Mouse (Mus musculus): ENCODE results near the gene Slc37a1.
"Not testable (repeated sequence)": the region's sequence is repeated elsewhere in the genome, so short reads cannot be mapped to it uniquely, and the experiment has no call there.

Gene Slc37a1

GRCm38 (mm10) chr17:31344816-31345215 lies 58.2 kb downstream of the Slc37a1 start:
- in situ Hi-C loops (cut with MboI, MseI) = loop anchor here in 1 of 2 experiments (5.0 kb wide), 1 partner anchor 88 kb away; no protein-coding TSS in a partner anchor

DNA sequence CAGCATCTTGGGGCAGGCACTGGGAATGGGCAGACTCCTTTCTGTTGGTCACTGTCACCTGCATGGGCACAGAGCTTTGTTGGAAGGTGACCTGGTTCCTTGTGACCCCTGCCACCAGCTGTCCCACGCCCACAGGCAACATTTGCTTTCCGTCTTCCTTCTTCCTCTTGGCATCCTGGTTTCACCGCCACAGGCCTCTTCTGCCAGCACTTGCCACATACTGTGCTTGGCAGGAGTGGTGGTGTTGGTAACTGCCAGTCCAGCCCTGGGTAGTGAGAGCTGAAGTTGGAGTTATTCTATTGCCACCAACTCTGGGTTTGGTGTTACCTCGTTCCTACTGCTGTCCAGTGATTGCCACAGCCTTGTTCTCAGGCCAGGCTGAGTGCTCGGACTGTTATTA lies 61.5 kb downstream of the Slc37a1 start:
- in situ Hi-C loops (cut with MboI, MseI) = no loop called here

- in situ Hi-C loops (cut with MboI, MseI) = no loop called here
Observed at GRCm38 (mm10) chr17:31349388-31349787, 62.8 kb downstream of the Slc37a1 start.

GRCm38 (mm10) chr17:31351984-31352383 lies 65.4 kb downstream of the Slc37a1 start:
- in situ Hi-C loops (cut with MboI, MseI) = no loop called here

GRCm38 (mm10) chr17:31353255-31353654 lies 66.7 kb downstream of the Slc37a1 start:
- in situ Hi-C loops (cut with MboI, MseI) = no loop called here

DNA sequence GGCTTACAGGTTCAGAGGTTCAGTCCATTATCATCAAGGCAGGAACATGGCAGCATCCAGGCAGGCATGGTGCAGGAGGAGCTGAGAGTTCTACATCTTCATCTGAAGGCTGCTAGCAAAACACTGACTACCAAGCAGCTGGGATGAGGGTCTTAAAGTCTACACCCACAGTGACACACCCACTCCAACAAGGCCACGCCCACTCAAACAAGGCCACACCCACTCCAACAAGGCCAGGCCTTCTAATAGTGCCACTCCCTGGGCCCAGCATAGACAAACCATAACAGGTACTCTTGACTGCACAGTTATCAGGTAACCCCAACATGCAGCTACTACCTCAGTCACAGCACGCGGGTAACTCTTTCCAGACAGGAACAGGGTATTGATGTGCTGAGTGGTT lies 68.1 kb downstream of the Slc37a1 start:
- in situ Hi-C loops (cut with MboI, MseI) = not testable (repeated sequence)

DNA sequence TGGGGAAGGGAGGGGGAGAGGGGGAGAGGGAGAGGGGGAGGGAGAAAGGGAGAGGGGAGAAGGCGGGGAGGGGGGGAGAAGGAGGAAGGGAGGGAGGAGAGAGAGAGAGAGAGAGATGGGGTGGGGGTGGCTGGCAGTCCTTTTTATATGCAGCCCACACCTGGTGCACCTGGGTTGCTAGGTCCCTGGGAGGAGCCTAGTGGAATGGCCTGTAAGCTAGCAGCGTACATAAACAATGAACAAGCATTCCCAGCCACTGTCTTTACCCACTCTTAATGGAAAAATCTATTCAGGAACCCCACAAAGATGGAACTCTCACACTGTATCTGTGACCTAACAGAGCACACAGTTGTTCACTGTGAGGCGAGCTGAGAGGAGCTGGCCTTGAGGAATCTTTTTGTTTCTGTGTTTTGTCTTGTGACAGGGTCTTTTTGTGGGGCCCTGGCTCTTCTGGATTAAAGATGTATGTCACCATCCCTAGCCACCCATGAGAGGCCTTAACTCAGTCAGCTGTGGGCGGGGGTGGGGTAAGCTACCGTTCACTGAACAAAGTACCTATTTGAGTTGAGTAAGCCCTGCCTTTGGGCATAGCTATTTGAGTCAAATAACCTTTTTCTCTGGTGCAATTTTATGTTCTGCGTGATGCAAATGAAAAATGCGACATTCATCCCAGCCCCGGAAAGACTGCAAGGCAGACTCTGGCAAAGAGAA lies 69.4 kb downstream of the Slc37a1 start:
- in situ Hi-C loops (cut with MboI, MseI) = no loop called here

DNA sequence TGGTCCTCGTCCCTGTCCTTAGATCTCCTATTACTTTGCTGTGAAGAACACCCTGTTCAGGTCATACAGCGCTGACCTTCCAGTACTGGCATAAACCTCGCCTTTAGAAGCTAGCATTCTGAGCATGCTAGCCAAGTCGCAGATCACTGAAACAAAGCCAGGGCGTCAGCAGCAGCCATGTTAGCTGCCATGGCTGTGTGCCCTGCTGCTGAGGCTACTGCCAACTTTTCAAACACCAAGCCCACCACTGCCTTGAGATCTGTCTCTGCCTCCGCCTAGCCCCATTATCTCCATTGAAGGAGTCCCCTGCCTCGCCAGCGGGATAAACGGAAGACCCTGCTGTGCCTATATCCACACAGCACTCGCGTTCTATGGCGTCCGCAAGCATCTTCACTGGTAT lies 74.0 kb downstream of the Slc37a1 start:
- in situ Hi-C loops (cut with MboI, MseI) = loop anchor here in 1 of 2 experiments (5.0 to 10.0 kb wide), 2 partner anchors 67 to 114 kb away; no protein-coding TSS in a partner anchor

- in situ Hi-C loops (cut with MboI, MseI) = loop anchor here in 1 of 2 experiments (10.0 kb wide), 1 partner anchor 109 kb away; no protein-coding TSS in a partner anchor
Observed at GRCm38 (mm10) chr17:31365586-31366166, 79.1 kb downstream of the Slc37a1 start.

DNA sequence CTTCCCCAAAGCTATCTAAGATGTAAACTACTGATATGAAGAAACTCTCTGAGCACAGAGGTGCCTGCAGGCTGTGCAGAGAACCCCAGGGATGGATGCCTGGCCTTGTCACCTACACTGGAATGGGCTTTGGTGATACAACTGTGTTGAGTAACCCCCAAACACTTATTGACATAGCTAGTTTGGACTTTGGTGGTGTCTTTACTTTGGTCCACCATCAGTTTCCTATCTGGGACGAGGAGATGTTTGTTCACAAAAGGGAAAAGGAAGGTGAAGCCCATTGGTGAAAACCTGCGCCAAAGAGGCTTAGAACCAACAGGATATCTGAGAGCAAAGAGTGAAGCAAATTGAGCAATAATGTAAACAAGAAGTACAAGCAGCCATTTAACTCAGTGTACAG lies 83.6 kb downstream of the Slc37a1 start:
- in situ Hi-C loops (cut with MboI, MseI) = no loop called here

GRCm38 (mm10) chr17:31370931-31371330 lies 84.3 kb downstream of the Slc37a1 start:
- in situ Hi-C loops (cut with MboI, MseI) = no loop called here

DNA sequence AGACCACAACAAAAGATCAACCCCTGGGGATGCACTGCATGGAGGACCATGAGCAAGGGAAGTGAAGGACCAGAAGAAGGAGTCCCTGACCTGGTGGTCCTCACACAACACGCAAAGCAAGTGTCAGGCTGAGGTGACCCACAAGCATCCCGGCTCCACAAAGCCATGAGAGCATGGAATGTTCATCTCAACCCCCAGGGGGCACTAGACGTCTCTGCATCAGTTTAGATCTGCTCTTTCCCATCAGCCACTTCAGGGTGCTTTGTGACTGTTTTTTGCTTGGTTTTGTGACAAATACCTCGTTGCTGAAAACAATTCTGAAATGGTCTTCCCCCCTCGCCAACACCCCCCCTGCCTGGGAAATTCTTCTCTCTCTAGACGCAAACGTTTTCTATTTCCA lies 91.4 kb downstream of the Slc37a1 start:
- in situ Hi-C loops (cut with MboI, MseI) = loop anchor here in 1 of 2 experiments (5.0 kb wide), 1 partner anchor 114 kb away; no protein-coding TSS in a partner anchor

- in situ Hi-C loops (cut with MboI, MseI) = loop anchor here in 1 of 2 experiments (5.0 kb wide), 1 partner anchor 114 kb away; no protein-coding TSS in a partner anchor
Observed at GRCm38 (mm10) chr17:31378361-31378761, 91.8 kb downstream of the Slc37a1 start.

DNA sequence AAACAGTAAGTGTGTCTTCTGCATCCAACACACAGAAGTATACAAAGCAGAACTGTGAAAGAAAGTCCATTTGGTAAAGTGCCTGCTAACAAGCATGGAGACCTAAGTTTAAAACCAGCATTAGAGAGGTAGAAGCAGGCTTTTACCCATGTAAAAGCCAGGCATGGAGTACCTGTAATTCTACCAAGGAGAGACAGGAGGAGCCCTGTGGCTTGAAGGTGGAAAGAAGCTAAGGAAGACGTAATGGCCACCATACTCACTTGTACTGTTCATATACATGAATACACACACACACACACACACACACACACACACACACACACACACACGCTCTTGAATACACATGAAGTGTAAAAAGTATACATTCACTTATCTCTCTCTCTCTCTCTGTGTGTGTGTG lies 92.5 kb downstream of the Slc37a1 start:
- in situ Hi-C loops (cut with MboI, MseI) = loop anchor here in 1 of 2 experiments (5.0 kb wide), 1 partner anchor 113 kb away; no protein-coding TSS in a partner anchor

- in situ Hi-C loops (cut with MboI, MseI) = loop anchor here in 1 of 2 experiments (5.0 kb wide), 1 partner anchor 112 kb away; no protein-coding TSS in a partner anchor
Observed at GRCm38 (mm10) chr17:31379863-31380262, 93.3 kb downstream of the Slc37a1 start.

DNA sequence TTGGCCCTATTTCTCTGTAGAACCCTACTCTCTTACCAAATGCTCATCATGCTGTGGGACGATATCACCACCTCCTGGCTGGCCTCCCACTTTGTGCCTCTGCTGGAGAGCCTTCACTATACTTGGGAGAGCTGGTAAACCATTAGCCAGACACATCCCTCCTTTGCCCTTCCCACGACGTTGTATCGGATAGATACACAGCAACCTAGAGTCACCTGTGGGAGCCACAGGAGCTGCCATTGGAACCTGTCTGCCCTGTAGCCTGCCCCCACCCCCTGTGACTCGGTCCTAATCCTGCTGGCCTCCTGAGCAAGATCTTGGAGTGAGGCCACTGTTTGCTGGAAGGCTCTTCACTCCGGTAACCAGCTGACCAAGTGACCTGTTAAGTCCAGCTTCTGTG lies 96.7 kb downstream of the Slc37a1 start:
- in situ Hi-C loops (cut with MboI, MseI) = no loop called here

GRCm38 (mm10) chr17:31384968-31385627 lies 98.5 kb downstream of the Slc37a1 start:
- in situ Hi-C loops (cut with MboI, MseI) = no loop called here

DNA sequence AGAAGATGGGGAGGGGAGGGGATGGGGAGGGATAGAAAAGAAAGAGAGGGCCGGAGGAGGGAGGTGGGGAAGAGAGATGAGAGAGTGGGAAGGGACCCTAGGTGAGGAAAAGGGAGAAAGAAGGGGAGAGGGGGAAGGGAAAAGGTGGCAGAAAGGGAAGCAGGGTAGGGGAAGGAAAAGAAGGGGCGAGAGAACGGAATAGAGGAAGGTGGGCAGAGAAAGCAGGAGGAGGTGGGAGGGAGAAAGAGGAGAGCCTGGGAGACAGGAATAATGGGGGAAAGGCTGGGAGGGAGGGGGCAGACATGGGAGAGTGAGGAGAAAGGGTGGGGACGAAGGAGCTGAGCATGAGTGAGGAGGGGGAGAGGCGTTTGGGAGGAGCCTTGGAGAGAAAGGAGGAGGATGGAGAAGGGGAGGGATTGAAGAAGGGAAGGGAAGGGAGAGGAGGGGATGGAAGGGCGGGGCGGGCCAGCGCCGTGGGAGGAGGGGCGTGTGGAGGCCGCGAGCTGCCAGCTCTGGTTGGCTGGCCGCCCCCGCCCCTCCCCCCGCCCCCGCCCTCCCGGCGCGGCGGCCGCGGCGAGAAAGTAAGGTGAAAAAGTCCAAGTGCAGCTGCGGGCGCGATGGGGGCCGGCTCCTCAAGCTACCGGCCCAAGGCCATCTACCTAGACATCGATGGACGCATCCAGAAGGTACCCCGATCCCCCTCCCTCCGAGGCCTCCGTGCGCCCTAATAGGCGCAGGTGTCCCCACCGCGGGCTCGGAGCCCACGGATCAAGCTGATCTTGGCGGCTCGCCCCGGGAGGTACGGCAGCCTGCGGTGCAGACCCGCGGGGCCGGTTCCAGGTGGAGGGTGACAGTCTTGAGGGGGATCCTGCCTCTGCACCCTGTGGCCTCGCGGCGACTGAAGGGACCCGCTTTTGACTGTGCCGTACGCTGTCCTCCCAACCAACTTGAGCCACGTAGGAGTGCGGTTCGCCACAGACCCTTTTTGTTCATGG lies 99.4 kb downstream of the Slc37a1 start, which contains the start of gene Pde9a:
Gene Pde9a (plus strand): TSS at position 540 of the 995 bp plus-strand sequence.
- in situ Hi-C loops (cut with MboI, MseI) = no loop called here

DNA sequence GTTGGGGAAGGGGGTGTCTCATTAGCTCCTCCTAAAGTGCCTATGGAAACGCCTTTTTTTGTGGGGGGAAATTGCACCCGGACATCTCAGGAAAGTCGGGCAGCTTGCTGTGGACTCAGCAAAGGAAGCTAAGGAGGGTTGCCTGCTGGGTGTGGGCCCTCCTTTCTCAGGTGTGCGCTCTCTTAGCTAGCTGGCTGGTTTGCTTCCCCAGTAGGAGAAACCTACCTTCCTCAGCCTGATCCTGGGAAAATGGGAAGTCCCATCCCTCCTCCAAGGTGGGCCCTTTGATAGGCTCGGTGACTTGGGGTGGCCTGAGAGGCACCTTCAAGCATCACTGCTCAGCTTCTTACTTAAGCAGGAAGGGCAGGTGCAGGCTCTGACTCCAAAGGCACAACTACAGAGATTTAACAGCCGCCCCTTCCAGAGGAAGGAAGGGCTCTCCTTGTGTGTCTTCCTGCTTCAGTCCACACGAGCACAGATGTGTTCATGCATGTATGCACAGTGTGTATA lies 100.2 kb downstream of the Slc37a1 start:
- in situ Hi-C loops (cut with MboI, MseI) = no loop called here

DNA sequence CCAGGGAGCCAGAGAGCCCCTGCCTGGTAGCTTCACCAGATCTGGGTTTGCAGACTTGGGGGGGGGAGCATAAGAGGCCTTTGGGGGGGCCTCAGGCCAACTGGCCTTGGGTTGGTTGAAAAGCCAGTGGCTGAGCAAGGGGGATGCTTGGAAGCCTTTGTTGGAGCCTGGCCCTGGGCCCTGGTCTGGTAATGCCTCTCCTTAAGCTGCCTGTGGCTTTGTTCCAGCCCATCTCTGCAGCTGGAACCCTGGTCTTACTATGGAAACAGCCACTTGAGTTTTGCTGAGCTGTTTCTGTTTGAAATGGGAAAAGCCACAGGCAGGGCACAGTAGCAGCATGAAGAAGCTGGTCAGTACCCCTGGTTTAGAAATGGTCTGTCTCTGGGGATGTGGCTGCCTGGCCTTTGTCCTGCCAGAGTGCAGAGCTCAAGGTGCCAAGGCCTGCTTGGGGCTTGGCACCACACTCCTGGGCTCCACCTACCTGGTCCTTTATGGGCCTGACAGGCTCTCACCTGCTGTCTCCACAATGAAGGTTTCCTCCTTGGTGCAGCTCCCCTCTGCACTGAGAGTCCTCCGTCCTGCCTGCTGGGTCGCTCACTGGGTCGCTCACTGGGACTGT lies 102.9 kb downstream of the Slc37a1 start:
- in situ Hi-C loops (cut with MboI, MseI) = no loop called here

Data from T-helper 17 cell (primary cell).